Mouse (Mus musculus): ENCODE measurements around the gene Gm9767. TPM values are rescaled to one million over a fixed set of nuclear protein-coding genes. Genes with fewer than 3 reads are reported as not detected.
A peak's percentile ranks its signal among the peaks of the same experiment; 100 is the strongest.

Gm9767 gene
- polyA plus RNA-seq, 1 experiment, result not detected

DNA sequence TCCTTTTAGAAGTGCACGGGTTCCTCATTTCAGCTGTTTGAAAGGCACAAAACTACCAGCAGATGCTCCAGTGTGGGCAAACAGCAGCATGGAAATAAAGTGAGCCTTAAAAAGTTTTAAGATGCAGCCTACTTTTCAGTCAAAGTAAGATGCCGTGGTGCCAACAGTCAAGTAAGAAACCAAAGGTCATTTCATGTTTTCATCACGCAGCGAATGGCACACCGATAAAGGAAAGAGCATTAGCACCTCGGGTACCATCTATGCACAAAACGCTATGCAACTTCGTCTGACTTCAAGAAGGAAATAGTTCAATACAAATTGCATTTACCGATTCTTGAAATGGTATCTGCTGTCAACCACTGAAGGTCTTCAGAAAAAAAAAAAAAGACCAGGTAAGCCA is 1.1 kb upstream of the Gm9767 start:
- no peak overlapping the region for H3K27ac ChIP-seq (ENCODE audit: insufficient read depth, low read length)
- H3K9ac ChIP-seq (ENCODE audit: low read depth, poor library complexity, severe bottlenecking), result no peak overlapping the region
- no peak overlapping the region for H3K4me3 ChIP-seq (ENCODE audit: low read depth, low read length)
- H3K27me3 ChIP-seq (ENCODE audit: control insufficient read depth, insufficient read depth, low read length, poor library complexity, severe bottlenecking), result peaks cover 11% of the 10 kb centered on the region
- TF ChIP-seq EP300 (IDR thresholded peaks at IDR 0.05; ENCODE audit: insufficient read depth, low read depth, low read length) (no peak), CTCF (IDR thresholded peaks at IDR 0.05; ENCODE audit: low read depth, low read length) (no peak), POLR2A (IDR thresholded peaks at IDR 0.05; ENCODE audit: insufficient read depth, low read length) (no peak)
- no peaks in the 10 kb centered on the region for H3K4me1 ChIP-seq (ENCODE audit: control insufficient read depth, insufficient read depth, low read length)
- no peaks in the 10 kb centered on the region for H3K36me3 ChIP-seq (ENCODE audit: control insufficient read depth, insufficient read depth, low read length, poor library complexity, severe bottlenecking)
- no peaks in the 10 kb centered on the region for H3K9me3 ChIP-seq (replicated peaks; ENCODE audit: control insufficient read depth, insufficient read depth, low read length, poor library complexity, severe bottlenecking)

DNA sequence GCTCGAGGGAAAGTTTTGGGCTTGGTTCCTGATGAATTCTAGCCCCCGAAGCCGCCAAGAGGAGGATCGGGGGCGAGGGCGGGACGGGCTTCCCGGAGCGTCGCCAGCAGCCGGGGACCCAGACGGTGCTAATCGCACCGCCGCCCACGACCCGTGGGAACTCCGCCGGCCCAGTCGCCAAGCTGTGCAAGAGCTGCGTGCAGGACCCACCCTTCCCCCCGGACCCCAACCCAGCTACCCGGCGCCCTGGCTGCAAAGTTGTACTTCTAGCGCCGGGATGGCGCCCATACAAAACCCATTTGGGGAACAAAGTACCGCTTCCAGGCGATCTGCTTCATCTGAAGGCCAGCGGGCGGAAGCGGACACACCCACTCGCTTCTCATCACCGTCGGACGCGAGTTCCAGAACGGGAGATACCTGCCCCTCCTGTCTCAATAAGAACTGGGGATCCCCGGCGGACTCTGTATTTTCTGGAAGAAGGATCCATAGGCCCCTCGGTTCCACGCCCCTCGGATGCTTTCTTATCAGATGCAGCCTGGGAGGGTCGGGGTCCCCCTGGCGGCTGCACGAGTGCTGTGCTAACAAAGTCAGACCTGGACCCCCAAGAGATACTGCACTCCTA is 577 bp downstream of the Gm9767 start, which contains the start of gene Tmem200a:
Tmem200a (minus strand) TSS at position 532 of the 622 bp plus-strand sequence.
- Histone ChIP-seq H3K27me3 (ENCODE audit: control insufficient read depth, insufficient read depth, low read length, poor library complexity, severe bottlenecking) (peaks cover 11% of the 10 kb centered on the region), H3K27ac (ENCODE audit: insufficient read depth, low read length) (no peak within 1 kb of the TSS), H3K4me1 (ENCODE audit: control insufficient read depth, insufficient read depth, low read length) (no peaks in the 10 kb centered on the region), H3K36me3 (ENCODE audit: control insufficient read depth, insufficient read depth, low read length, poor library complexity, severe bottlenecking) (no peaks in the 10 kb centered on the region), H3K9me3 (replicated peaks; ENCODE audit: control insufficient read depth, insufficient read depth, low read length, poor library complexity, severe bottlenecking) (no peaks in the 10 kb centered on the region), H3K9ac (ENCODE audit: low read depth, poor library complexity, severe bottlenecking) (peak within 1 kb of the TSS; percentile 51), H3K4me3 (ENCODE audit: low read depth, low read length) (peak within 1 kb of the TSS; percentile 72)
- TF ChIP-seq EP300 (IDR thresholded peaks at IDR 0.05; ENCODE audit: insufficient read depth, low read depth, low read length) (no peak), POLR2A (IDR thresholded peaks at IDR 0.05; ENCODE audit: insufficient read depth, low read length) (no peak), CTCF (IDR thresholded peaks at IDR 0.05; ENCODE audit: low read depth, low read length) (peak; percentile 68)

- H3K27ac ChIP-seq (ENCODE audit: insufficient read depth, low read length), result no peak overlapping the region
- no peaks in the 10 kb centered on the region for H3K9me3 ChIP-seq (replicated peaks; ENCODE audit: control insufficient read depth, insufficient read depth, low read length, poor library complexity, severe bottlenecking)
- no peaks in the 10 kb centered on the region for H3K36me3 ChIP-seq (ENCODE audit: control insufficient read depth, insufficient read depth, low read length, poor library complexity, severe bottlenecking)
- no peak overlapping the region for H3K4me3 ChIP-seq (ENCODE audit: low read depth, low read length)
- no peaks in the 10 kb centered on the region for H3K4me1 ChIP-seq (ENCODE audit: control insufficient read depth, insufficient read depth, low read length)
- no peak overlapping the region for H3K9ac ChIP-seq (ENCODE audit: low read depth, poor library complexity, severe bottlenecking)
- no peak for TF ChIP-seq POLR2A (IDR thresholded peaks at IDR 0.05; ENCODE audit: insufficient read depth, low read length)
- no peak for TF ChIP-seq EP300 (IDR thresholded peaks at IDR 0.05; ENCODE audit: insufficient read depth, low read depth, low read length)
- no peak for TF ChIP-seq CTCF (IDR thresholded peaks at IDR 0.05; ENCODE audit: low read depth, low read length)
- peaks cover 11% of the 10 kb centered on the region for H3K27me3 ChIP-seq (ENCODE audit: control insufficient read depth, insufficient read depth, low read length, poor library complexity, severe bottlenecking)
These were observed 1.6 kb downstream of the Gm9767 start for GRCm38 (mm10) chr10:26079678-26080077.

GRCm38 (mm10) chr10:26082081-26082480 is 4.0 kb downstream of the Gm9767 start:
- Histone ChIP-seq H3K36me3 (ENCODE audit: control insufficient read depth, insufficient read depth, low read length, poor library complexity, severe bottlenecking) (no peaks in the 10 kb centered on the region), H3K4me1 (ENCODE audit: control insufficient read depth, insufficient read depth, low read length) (no peaks in the 10 kb centered on the region), H3K27me3 (ENCODE audit: control insufficient read depth, insufficient read depth, low read length, poor library complexity, severe bottlenecking) (peaks cover 9% of the 10 kb centered on the region; the same call in 1 of the 2 replicates), H3K4me3 (ENCODE audit: low read depth, low read length) (no peak overlapping the region), H3K9me3 (replicated peaks; ENCODE audit: control insufficient read depth, insufficient read depth, low read length, poor library complexity, severe bottlenecking) (no peaks in the 10 kb centered on the region), H3K27ac (ENCODE audit: insufficient read depth, low read length) (no peak overlapping the region), H3K9ac (ENCODE audit: low read depth, poor library complexity, severe bottlenecking) (no peak overlapping the region)
- TF ChIP-seq EP300 (IDR thresholded peaks at IDR 0.05; ENCODE audit: insufficient read depth, low read depth, low read length) (no peak), POLR2A (IDR thresholded peaks at IDR 0.05; ENCODE audit: insufficient read depth, low read length) (no peak), CTCF (IDR thresholded peaks at IDR 0.05; ENCODE audit: low read depth, low read length) (no peak)

- Histone ChIP-seq H3K4me1 (ENCODE audit: control insufficient read depth, insufficient read depth, low read length) (no peaks in the 10 kb centered on the region), H3K27me3 (ENCODE audit: control insufficient read depth, insufficient read depth, low read length, poor library complexity, severe bottlenecking) (no peaks in the 10 kb centered on the region), H3K27ac (ENCODE audit: insufficient read depth, low read length) (no peak overlapping the region), H3K4me3 (ENCODE audit: low read depth, low read length) (no peak overlapping the region), H3K36me3 (ENCODE audit: control insufficient read depth, insufficient read depth, low read length, poor library complexity, severe bottlenecking) (no peaks in the 10 kb centered on the region), H3K9ac (ENCODE audit: low read depth, poor library complexity, severe bottlenecking) (no peak overlapping the region), H3K9me3 (replicated peaks; ENCODE audit: control insufficient read depth, insufficient read depth, low read length, poor library complexity, severe bottlenecking) (no peaks in the 10 kb centered on the region)
- TF ChIP-seq CTCF (IDR thresholded peaks at IDR 0.05; ENCODE audit: low read depth, low read length), result no peak
- TF ChIP-seq EP300 (IDR thresholded peaks at IDR 0.05; ENCODE audit: insufficient read depth, low read depth, low read length), result no peak
- no peak for TF ChIP-seq POLR2A (IDR thresholded peaks at IDR 0.05; ENCODE audit: insufficient read depth, low read length)
These were observed 25.4 kb downstream of the Gm9767 start for GRCm38 (mm10) chr10:26103330-26103982.

DNA sequence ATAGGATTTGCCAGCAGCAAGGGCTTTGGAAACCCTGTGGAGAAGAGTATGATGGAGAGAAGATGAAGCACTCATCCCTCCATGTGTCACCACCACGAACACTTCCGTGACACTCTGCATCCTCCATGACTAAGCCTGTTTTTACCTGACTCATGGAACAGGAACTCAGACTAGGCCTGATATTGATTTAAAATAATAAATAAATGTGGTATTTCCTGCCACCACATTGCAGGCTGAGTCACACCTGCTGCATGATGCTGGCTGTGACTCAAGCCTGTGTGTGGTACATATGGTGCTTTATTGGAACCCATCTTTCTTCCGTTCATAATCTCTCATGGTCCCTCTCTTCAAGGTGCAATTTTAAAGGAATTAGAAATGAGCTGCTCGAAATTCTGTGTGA is 36.4 kb downstream of the Gm9767 start:
- no peaks in the 10 kb centered on the region for H3K9me3 ChIP-seq (replicated peaks; ENCODE audit: control insufficient read depth, insufficient read depth, low read length, poor library complexity, severe bottlenecking)
- no peak overlapping the region for H3K4me3 ChIP-seq (ENCODE audit: low read depth, low read length)
- no peaks in the 10 kb centered on the region for H3K36me3 ChIP-seq (ENCODE audit: control insufficient read depth, insufficient read depth, low read length, poor library complexity, severe bottlenecking)
- H3K4me1 ChIP-seq (ENCODE audit: control insufficient read depth, insufficient read depth, low read length), result no peaks in the 10 kb centered on the region
- H3K9ac ChIP-seq (ENCODE audit: low read depth, poor library complexity, severe bottlenecking), result no peak overlapping the region
- no peak for TF ChIP-seq POLR2A (IDR thresholded peaks at IDR 0.05; ENCODE audit: insufficient read depth, low read length)
- TF ChIP-seq CTCF (IDR thresholded peaks at IDR 0.05; ENCODE audit: low read depth, low read length), result no peak
- no peak for TF ChIP-seq EP300 (IDR thresholded peaks at IDR 0.05; ENCODE audit: insufficient read depth, low read depth, low read length)
- H3K27ac ChIP-seq (ENCODE audit: insufficient read depth, low read length), result no peak overlapping the region
- H3K27me3 ChIP-seq (ENCODE audit: control insufficient read depth, insufficient read depth, low read length, poor library complexity, severe bottlenecking), result no peaks in the 10 kb centered on the region

All from ES-Bruce4 (cell line).